ENCODE assay signal across 7 mouse cellular contexts in the genomic region with DNA sequence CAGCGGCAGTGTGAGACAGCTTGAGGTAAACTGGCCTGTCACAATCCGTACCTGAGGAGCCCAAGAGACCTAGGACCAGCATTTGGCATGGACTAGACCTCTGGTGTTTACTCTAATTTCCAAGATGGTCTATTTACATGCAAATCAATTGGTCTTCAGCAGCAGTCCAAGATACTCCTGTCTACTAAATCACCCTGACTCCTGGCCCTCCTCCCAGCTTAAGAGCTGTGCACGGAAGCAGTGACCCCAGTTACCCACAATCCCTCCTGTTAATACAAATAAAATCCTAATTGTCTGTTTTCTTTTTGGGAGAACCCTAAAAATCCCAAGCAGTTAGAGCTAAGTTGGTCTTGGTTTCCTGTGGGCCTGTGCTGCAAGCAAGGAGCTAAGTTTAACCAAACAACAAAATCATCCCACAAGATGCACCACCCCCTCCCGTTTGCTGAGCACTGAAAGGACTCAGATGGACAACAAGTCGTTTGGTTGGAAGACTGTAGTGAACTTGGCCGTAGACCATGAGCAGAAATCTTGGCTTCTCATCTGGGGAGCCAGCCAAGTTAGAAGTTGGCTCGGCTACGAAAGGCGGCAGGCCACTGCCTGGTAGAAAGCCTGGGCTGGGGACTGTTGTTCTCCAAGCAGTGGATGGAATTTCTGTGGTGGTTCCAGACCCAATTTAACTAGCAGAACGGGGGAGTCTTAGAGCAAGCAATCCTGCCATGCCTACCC. TPM values are rescaled to one million over a fixed set of nuclear protein-coding genes. Genes with fewer than 3 reads are reported as not detected.
DNase-seq lines count a peak whose midpoint lies in the region; ATAC-seq and TF ChIP-seq lines count a peak whose summit lies in the region.

No protein-coding gene starts in this region.

- intact Hi-C loops in left cerebral cortex, postnatal 14 days (cut with DNase I) = loop anchor here (5.0 kb wide), 1 partner anchor 118 kb away; no protein-coding TSS in a partner anchor

- H3K4me3 ChIP-seq in intestine, postnatal 0 days (ENCODE audit: low read depth, low read length) = no peak overlapping the region

- peak; percentile 29 for DNase-seq in 3T3-L1 (ENCODE audit: low read depth, low spot score)
- DNase-seq in adrenal gland, adult 8-10 months = peak; percentile 49
- DNase-seq in left cerebral cortex, postnatal 14 days (ENCODE audit: low spot score in 2 of 2) = peak; percentile 74
- DNase-seq in right cerebral cortex, postnatal 10 days (ENCODE audit: low spot score in 2 of 2) = peak; percentile 85 to 89
- no peak for DNase-seq in spleen, postnatal 10 days (ENCODE audit: low spot score in 2 of 2)

- ATAC-seq in frontal cortex, adult (ENCODE audit: low TSS enrichment) = peak; percentile 70
- no peak for ATAC-seq in intestine, postnatal 0 days

- 56% methylated on average over 10 of the region's 10 CpGs for WGBS in intestine, postnatal 0 days

- no peak overlapping the region; the same call in 1 of the 2 replicates for H3K4me2 ChIP-seq in intestine, postnatal 0 days (replicated peaks; ENCODE audit: low read depth)

- H3K9me3 ChIP-seq in intestine, postnatal 0 days (ENCODE audit: control insufficient read depth) = no peaks in the 10 kb centered on the region

- no peak for TF ChIP-seq CTCF in intestine, postnatal 0 days (IDR thresholded peaks at IDR 0.05; ENCODE audit: low read depth)

- H3K27ac ChIP-seq in intestine, postnatal 0 days (ENCODE audit: low read depth, low read length) = peak overlapping the region; percentile 60

- H3K4me1 ChIP-seq in intestine, postnatal 0 days (replicated peaks; ENCODE audit: control insufficient read depth, insufficient read depth, low read length) = 0 out of 2 replicates have a peak, but pooled peaks cover 5% of the 10 kb centered on the region

- no peak overlapping the region for H3K9ac ChIP-seq in intestine, postnatal 0 days (ENCODE audit: low read depth, low read length)

- H3K27me3 ChIP-seq in intestine, postnatal 0 days (replicated peaks; ENCODE audit: control insufficient read depth, insufficient read depth, low read length) = no peaks in the 10 kb centered on the region

- peaks cover 61% of the 10 kb centered on the region for H3K36me3 ChIP-seq in intestine, postnatal 0 days (ENCODE audit: control insufficient read depth, insufficient read depth)

RNA-seq across cellular contexts. Expression of gene Max, which starts 7.1 kb away (rescaled TPM):
- 10 to 100 TPM; 61.4 to 74.7 (median 70.7) TPM for total RNA-seq in adrenal gland, adult 8-10 months (2022)
- polyA plus RNA-seq in intestine, postnatal 0 days (2015; fragmentation: Nextera tagmentation; extraction: Ambion mirVana) = 24.7 and 27.7 TPM in 2 replicates
- total RNA-seq in left cerebral cortex, postnatal 14 days (2021) = 10 to 100 TPM; 81.5 to 84.4 TPM

Comparison
In these comparisons a context has a peak if more than half of its experiments do, and no peak if none do; other contexts are left out.
1. DNase-seq: peak in 3T3-L1 (single experiment), adrenal gland, adult 8-10 months (single experiment), left cerebral cortex, postnatal 14 days (2 of 2) and right cerebral cortex, postnatal 10 days (2 of 2); none in spleen, postnatal 10 days (0 of 2).